Mouse (Mus musculus): Measurements from ENCODE around the gene Ankrd27.

Ankrd27 gene

DNA sequence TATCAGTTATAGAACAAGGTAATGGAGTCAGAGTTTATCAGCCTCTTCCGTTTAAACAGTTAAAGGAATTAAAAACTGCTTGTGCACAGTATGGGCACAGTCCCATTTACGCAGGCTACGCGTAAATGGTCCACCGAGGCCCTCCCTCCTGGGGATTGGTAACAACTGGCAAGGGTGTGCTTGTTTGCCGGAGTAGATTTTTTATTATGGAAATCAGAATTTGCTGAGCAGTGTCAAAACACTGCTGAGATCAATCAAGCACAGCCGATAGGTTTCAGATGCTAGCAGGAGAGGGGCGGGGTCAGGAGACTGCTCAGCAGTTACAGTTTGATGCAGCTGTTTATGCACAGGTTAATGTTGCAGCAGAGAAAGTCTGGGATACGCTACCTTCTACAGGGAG, 102.2 kb downstream of the Ankrd27 start:
- no peak for DNase-seq (ENCODE audit: low read depth, low spot score)

All from ZHBTc4 (cell line).